Mouse (Mus musculus): ENCODE measurements around the gene Cnp.
"Not testable (repeated sequence)": the region's sequence is repeated elsewhere in the genome, so short reads cannot be mapped to it uniquely, and the experiment has no call there.

Gene Cnp

DNA sequence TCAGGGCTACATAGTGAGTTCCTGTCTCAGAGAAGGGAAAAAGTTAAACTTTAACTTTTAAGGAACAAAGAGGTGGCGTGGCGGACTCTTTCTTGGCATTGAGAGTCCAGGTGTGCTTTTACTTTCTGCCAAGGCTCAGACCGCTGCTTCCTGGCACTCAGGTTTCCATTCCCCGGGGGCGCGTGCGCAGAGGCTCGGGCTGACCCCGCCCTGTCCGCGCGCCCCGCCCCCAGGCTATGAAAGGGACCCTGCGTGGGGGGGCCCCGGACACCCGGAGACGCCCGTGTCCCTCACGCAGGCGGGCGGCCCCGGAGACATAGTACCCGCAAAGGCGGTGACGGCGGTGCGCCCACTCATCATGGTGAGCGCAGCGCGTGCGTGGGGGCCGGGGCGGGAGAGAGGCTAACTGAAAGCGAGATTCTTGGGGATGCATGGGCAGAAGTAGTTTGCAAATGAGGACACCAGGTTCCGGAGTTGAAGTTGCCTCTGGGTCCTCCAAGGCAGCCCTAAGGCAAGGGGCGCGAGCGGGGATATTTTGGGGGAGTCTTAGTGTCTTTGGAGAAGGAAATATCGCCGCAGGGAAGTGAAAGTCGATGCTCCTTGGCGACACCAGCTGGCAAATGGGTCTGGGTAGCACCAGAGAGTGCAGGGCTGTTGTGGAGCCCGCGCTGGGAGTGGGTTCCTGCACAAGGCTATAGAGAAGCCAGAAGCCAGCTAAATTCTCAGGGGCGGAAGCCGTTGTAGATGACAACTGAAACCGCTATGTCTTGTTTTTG, at the start of gene Cnp:
TSS of gene Cnp (plus strand) at position 197 of the 776 bp plus-strand sequence.
- DNase-seq (ENCODE audit: low spot score): peak; percentile 89

DNA sequence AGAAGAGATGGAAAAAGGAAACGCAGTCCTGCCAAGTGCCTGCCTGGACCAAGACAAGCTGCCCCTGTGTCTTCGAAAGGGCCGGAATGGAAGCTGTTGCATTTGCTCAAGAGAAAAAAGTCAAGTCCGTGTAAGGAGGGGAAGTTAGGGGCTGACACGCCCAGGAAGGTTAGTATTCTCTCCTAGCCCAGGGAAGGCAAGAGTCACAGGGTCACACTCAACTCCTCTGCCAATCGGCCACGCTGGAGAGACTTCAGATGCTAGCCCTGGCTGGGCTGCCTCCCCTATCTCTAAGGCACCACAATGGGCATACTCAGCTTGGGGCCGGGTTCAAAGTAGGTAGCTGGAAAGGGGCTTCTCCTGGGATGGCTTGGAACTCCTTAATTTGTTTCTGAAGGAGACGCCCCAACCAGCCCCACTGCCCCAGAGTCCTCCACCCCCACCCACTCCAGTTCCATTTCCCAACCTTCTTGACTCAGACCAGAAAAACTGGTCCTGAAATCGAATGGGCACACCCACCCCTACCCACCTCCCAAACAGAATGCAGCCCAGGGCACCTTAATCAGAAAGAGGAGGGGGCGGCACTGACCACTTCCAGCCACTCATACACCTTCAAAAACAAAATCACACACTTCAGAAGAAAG, 49.6 kb upstream of the Cnp start:
- no peak for DNase-seq (ENCODE audit: low spot score)

DNA sequence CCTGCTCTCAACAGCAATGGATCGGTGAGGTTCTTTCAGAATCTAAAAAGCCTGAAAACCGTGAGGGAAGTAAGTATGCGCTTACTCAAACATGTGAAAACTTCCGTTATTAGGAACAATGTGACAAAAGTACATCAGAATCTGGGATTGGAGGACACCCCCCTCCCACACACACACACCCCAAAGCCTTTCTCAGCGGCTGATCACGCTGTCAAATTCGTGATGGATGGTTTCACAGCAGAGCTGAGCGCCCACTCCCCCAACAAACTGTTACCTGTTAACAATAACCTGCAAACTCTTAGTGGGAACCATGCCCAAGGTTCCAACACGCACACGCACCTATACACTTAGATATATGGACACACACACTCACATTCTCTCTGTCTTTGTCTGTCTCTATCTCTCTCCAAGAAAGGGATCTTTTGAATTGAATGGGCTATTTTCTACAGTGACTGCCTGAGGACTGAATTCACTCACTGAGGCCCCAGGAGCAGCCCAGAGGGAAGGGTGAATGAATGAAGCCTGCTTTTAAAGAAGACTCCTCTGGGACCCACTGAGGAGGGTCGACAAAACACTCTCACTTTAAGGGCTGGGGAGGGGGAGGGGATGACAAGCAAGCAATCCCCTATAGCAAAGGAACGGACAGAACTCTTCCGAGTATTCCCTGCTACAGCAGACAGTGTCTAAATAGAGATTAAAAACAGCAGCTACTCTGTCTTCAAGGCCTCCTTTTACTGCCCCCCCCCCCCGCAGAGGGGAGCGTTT, 48.5 kb upstream of the Cnp start:
- DNase-seq (ENCODE audit: low spot score): no peak

DNA sequence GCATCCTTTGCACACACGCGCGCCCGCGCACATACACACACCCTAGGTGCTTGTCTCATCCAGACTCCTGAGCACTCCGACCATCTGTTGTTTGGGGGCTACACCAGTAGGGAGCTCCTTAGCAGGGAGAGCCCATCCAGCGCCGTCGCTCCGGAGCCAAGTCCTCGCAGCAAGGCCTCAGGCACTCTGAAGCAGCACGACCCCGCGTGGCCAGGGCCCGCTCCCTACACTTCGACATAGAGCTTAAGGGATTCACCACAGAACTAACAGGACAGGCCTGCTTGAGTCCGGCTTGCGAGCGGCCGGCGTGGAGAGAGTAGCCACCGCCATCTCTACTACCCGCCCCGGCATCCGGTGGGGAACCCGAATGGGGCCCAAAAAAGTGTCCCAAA, 47.6 kb upstream of the Cnp start:
- DNase-seq (ENCODE audit: low spot score): peak; percentile 78

DNA sequence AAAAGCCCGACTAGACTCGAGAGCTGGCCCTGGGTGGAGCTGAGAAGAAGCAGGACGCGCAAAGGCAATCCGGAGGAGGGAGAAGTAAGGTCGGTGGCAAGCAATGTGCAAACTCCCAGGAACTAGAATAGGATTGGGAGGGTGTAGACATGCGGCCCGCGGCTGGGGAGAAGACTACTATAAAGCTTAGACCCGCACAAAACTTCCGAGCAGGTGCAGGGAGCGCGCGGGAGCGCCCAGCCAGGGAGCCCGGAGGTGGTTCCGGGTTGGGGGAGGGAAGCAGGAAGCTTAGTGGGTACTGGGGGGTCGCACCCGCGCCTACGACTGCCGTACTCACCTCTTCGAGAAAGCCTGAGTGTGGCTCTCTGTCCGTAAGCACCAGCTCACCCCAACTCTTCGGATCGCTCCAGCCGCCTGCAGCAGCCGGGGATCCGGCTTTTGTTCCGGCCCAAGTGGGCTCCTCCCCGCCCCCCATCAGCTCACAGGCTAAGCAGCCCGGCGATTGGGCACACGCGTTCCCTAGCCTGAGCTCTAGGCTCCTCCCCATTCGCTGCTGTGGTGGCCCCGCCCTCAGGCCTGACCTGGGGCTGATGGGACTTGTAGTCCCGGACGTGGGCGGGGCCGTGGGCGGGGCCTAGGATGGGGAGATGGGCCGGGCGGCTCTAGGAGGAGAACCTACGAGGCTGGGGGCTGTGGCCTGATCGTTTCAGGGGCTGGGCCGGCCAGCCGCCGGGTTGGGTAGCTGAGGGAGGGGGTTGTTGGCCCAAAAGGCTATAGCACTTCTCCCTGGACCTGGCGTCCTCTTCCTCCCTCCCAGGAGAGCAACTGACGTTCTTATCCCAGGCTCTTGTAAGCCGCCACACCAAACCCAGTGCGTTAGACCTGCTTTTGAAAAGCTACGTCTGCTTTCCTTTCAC, 47.0 kb upstream of the Cnp start, which contains the start of gene Acly:
TSS of gene Acly (minus strand) at position 543 of the 917 bp plus-strand sequence.
- DNase-seq (ENCODE audit: low spot score): peak; percentile 100

DNA sequence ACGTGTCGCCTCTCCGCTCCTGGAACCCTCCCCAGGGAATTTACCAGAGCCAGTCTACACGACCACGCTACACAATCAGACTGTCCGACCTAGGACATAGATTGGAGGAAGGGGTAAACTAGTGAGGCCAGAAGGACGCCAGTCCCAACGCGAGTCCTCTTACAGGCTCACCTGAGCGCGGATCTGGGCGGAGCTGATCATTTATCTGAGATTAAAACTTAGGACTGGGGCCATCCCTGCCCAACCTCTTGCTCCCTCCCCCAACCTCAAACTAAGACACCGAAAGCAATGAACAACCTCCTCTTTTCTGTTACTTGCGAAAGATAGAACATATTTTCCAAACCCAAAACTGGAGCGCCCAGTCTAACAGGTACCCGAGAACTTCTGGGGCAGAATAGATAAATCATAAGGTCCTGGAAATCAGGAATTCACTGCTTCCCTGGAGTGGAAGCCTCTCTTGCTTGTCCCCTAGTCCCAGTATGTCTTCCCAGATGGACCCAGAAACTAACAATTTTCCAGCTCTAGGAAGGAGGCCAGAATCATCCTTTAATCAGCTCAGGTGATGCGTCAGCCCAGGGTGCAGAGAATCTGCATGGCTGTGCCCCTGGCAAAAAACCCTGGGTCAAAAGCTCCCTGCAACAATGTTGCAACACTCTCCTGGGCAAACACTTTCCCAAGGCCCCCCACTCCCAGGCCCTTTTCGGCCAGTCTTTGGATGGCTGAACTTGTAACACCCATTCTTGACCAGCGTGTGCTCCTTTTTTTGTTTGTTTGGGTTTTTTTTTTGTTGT, 46.1 kb upstream of the Cnp start:
- DNase-seq (ENCODE audit: low spot score): no peak

DNA sequence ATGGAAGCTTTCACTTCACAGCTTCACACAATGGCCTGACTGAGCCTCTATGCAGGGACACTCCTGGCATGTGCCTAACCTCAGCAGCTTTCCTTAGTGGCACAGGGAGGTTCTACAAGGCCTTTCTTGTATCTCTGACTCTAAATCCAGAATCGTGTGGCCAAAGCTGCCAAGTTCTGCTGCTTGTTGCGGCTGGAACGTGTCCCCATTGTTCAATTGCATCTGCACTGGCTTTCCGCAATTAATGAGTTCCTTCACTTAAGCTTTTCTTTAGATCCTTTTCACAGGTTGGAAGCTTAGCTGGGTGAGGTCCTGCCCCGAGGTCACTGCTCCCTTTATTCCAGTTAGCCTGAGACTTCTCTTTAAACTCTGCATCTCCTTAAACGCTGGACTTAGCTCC, 40.8 kb upstream of the Cnp start:
- no peak for DNase-seq (ENCODE audit: low spot score)

DNA sequence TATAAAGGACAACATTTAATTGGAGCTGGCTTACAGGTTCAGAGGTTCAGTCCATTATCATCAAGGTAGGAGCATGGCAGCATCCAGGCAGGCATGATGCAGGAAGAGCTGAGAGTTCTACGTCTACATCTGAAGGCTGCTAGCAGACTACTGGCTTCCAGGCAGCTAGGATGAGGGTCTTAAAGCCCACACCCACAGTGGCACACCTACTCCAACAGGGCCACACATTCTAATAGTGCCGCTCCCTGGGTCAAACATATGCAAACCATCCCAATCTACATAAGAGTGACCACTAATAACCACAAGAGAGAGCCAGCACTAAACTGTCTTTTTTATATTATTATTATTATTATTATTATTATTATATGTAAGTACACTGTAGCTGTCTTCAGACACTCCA, 40.3 kb upstream of the Cnp start:
- DNase-seq (ENCODE audit: low spot score): not testable (repeated sequence)

DNA sequence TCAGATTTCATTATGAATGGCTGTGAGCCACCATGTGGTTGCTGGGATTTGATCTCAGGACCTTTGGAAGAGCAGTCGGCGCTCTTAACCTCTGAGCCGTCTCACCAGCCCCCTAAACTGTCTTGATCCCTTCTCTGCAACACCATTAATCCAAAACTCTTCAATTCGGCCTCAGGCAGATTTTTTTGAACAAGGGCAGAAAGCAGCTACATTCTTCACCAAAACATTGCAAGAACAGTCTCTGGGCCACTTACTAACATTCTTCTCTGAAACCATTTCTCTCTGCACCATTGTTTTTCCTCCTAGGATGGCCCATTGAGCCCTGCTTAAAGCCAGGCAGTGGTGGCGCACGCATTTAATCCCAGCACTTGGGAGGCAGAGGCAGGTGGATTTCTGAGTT, 39.9 kb upstream of the Cnp start:
- DNase-seq (ENCODE audit: low spot score): not testable (repeated sequence)

DNA sequence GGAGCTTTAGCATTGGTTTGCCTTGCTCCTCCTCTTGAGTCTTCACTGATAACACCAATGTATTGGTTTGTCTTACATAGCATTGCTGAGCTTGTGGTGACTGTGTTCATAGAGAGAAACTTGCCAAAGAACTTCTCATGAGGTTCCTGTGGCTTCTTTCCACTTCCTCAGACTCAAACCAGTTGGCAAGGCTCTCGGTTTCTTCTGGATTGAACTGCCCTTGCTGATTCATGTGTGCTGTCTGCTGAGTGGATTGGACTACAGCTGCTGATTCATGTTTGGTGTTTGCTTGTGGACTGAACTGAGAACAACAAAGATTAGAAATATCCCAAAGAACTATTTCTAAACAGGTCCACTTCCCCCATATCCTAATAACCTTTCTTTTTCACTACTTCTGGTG, 38.7 kb upstream of the Cnp start:
- DNase-seq (ENCODE audit: low spot score): no peak

DNA sequence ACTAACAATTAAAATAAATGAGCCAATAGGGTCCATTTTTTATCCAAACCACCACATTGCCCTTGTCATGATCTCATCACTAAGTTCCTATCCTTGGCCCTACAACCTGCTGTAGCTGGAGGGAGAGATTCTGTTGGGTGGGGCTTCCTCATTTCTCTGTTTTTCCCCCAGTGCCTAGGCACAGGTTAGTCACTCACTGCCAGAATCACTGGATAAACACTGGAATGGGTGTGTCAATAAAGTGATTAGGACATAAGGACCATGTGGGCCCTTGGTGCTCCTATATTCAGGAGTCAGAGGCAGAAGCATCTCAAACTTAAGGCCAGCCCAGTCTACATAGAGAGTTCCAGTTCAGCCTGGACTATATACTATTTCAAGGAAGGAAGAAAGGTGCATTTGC, 38.2 kb upstream of the Cnp start:
- DNase-seq (ENCODE audit: low spot score): no peak

DNA sequence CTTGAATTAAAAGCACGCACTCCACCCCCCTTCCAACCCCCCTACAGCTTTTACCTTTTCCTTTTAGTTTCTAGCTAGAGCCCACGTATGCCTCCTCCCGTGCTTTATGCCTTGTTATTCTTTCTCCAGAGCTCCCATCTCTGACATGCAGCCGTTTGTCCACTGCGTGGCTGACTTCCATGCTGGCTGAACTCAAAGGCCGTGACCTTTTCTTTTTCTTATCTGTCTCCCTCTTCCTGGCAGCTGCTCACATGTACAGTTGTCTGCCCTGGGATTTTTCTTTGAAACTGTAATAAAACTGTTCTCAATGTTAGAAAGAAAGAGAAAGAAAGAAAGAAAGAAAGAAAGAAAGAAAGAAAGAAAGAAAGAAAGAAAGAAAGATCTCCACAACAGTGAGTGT, 33.7 kb upstream of the Cnp start:
- DNase-seq (ENCODE audit: low spot score): no peak

DNA sequence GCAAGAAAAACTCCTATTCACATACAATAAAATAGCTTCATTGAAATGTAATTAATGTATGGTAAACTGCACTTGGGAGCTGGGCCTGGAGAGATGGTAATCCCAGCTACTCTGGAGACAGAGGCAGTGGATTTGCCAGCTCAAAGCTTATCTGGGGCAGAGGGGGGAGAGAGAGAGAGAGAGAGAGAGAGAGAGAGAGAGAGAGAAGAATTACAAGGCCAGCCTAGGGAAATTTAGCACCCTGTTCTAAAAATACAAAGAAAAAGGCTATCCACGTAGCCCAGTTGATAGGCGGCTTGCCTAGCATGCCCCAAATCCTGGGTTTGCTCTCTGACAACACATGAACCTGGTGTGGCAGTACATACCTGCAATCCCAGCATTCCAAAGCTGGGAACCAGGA, 33.1 kb upstream of the Cnp start:
- no peak for DNase-seq (ENCODE audit: low spot score)

DNA sequence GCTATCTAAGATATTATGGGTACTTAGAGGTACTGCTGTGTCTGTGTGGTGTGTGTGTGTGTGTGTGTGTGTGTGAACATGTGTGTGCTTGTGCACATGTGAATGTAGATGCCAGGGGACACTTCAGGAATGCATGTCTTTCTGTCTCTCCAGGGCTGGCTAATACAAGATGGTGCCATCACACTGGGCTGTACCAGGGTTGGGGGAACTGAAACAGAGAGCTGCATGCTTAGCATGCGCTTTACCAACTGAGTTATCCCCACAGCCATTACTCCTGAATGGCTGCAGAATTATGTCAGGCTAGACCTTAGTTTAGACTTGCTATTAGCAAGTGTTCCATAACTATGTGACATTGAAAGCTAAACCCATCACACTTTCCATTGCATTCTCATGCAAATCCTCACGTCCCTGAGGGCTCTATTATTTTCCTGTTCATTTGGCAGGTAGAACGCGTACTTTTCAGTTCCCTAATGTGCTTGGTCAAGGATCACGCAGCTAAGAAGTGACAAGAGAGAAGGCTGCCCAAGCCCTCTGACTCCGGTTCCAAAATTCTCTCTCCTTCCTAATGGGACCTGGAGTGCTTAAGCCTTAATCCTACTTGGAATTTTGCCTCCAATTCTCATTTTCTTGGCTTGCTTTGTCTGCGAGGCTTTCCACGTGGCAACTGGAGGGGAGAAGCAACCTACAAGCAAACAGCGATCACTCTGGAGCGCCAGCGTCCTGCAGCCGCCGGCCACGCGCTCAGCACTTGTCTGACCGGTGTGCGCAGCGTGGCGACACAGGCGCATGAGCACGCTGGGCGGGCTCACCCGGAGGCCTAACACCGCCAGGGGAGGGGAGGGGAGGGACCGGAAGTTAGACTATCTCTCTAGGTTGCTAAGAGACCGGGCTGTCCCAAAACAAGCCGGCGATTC, 29.6 kb upstream of the Cnp start, which contains the start of gene Ttc25:
TSS of gene Ttc25 (plus strand) at position 776 of the 914 bp plus-strand sequence.
- peak; percentile 88 for DNase-seq (ENCODE audit: low spot score)

DNA sequence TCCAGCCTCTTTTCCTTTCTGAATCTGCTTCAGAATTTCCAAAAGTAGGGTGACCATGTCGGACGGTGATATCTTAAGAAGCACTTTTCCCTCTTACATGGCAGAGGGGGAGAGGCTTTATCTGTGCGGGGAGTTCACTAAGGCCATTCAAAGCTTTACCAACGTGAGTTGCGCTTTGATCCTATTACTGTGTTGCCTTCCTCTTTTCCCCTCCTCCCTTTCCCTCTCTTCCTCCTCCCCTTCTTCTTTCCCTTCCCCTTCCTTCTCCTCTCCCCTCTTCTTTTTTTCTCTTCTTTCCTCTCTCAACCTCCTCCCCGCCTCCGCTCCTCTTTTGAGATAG, 29.0 kb upstream of the Cnp start:
- no peak for DNase-seq (ENCODE audit: low spot score)

DNA sequence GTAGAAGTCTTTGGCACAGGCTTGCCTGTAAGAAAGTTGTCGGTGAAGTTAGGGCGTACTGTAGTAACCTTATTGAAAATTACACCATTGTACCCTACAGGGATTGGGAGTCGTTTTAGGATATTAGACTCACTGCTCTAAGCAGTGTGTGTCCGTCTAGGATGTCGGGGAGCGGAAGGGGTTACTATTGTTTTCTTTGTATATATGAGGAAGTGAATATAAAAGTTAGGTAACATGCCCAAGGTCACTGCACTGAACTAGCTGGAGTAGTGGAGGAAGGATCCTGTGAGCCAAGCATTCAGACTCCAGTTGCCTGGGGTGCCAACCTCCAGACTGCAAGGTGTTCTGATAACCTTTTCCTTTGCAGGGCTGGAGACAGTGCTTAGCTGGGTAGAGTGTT, 27.7 kb upstream of the Cnp start:
- no peak for DNase-seq (ENCODE audit: low spot score)

DNA sequence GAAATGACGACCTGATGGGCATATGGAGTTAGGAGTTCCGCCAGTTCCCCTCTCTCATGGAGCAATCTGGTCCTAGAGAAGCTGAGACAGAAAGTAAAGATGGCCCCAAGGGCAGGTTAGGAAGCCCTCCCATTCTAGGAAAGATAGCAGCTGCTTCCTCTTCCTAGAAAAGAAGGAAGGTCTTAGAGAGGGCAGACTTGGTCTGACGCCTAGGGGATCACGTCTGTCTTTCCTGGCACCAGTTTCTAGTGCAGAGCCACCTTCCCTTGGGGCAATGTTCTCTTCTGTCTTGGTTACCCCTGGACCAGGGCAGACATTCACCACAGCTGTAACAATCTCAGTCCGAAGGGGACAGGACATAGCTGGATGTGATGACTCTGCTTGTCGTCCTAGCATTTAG, 26.6 kb upstream of the Cnp start:
- no peak for DNase-seq (ENCODE audit: low spot score)

DNA sequence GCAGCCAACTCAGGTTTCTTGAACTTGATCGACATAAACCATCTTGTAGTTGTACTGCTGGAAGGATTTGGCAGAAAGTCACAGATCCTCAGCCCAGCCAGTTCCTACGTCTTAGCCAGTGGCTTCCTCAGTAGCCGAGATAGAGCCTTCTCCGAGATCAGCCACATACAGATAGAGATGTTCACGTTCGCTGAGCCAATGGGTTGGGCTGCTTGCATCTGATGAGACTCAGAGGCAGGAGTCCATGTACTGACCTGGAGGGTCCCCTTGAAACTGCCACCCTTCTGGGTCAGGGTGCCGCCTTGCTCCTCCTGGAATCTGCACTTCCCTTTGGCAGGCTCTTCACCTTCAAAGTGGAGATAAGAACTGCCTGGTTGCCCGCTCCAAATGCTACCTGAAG, 25.2 kb upstream of the Cnp start:
- no peak for DNase-seq (ENCODE audit: low spot score)

DNA sequence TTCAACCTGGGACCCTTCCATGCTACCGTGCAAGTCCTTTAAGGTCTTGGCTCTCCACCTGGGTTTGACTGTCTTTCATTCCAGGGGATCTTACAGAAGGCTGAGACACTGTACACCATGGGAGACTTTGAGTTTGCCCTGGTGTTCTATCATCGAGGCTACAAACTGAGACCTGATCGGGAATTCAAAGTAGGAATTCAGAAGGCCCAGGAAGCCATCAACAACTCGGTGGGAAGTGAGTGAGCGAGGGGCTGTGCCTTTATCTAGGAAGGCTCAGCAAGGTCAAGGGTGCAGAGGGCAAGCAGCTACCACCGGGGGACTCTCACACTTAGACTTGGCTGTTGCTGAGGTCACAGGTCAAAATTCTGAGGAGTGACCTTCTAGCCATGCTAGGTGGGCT, 24.6 kb upstream of the Cnp start:
- DNase-seq (ENCODE audit: low spot score): no peak

DNA sequence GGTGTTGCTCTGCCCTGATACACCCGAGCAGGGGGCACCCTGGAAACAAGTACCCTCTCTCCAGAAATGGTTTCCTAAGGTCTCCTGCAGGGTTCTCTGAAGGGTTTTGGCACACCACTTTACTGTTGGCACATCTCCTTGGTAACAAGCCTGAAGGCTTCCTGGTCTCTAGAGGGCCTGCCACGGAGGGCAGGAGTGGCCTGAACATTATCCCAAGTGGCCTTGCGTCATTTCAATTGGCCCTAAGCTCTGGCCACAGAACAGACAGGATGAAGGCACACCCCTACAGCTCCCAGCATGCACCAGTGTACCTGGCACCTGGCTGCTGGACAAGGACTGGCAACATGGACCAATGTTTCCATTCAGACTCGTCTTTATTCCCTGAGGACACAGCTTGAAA, 21.9 kb upstream of the Cnp start:
- no peak for DNase-seq (ENCODE audit: low spot score)

All from testis, postnatal 10 days (tissue).